Mouse (Mus musculus) heart, embryonic 13.5 days (tissue): ENCODE results near the gene Snrnp35. TPM values are rescaled to one million over a fixed set of nuclear protein-coding genes. Genes with fewer than 3 reads are reported as not detected.
"Not testable (repeated sequence)": the region's sequence is repeated elsewhere in the genome, so short reads cannot be mapped to it uniquely, and the experiment has no call there.

Source experiments
- ATAC-seq: fragments of 200-750 bp; cut with Nextera tagmentation; 2 replicates; pipeline ENCODE4 v1.8.0; 2017; ENCODE audit warnings: moderate TSS enrichment; ENCODE audit not compliant: insufficient number of reproducible peaks, low FRiP score, low TSS enrichment; ENCODE audit errors: extremely low read depth
- H3K27ac ChIP-seq: fragments of 300-500 bp; sonication (generic); replicated peaks from 2 replicates; pipeline ENCODE4 v1.5.1; 2015; ENCODE audit warnings: moderate library complexity, mild to moderate bottlenecking, inconsistent platforms
- H3K27me3 ChIP-seq: fragments of 300-500 bp; sonication (generic); replicated peaks from 2 replicates; pipeline ENCODE4 v1.6.1; 2015; ENCODE audit warnings: mild to moderate bottlenecking, inconsistent platforms
- H3K36me3 ChIP-seq: fragments of 300-500 bp; sonication (generic); 2 replicates; pipeline ENCODE4 v1.6.1; 2015; ENCODE audit warnings: mild to moderate bottlenecking, inconsistent platforms
- H3K4me1 ChIP-seq: fragments of 300-500 bp; sonication (generic); 2 replicates; pipeline ENCODE4 v1.6.1; 2015; ENCODE audit warnings: inconsistent platforms
- H3K4me2 ChIP-seq: fragments of 300-500 bp; sonication (generic); 2 replicates; pipeline ENCODE4 v1.6.1; 2015; ENCODE audit warnings: inconsistent platforms, mild to moderate bottlenecking, moderate library complexity
- H3K4me3 ChIP-seq: fragments of 300-500 bp; sonication (generic); 2 replicates; pipeline ENCODE4 v1.5.1; 2015; ENCODE audit warnings: moderate library complexity, mild to moderate bottlenecking, inconsistent platforms
- H3K9ac ChIP-seq: fragments of 300-500 bp; sonication (generic); 2 replicates; pipeline ENCODE4 v1.6.1; 2015; ENCODE audit warnings: inconsistent platforms, mild to moderate bottlenecking, moderate library complexity
- H3K9me3 ChIP-seq: fragments of 300-500 bp; sonication (generic); 2 replicates; pipeline ENCODE4 v1.6.1; 2016; ENCODE audit warnings: inconsistent platforms
- WGBS: fragments of 180-500 bp; shearing (Covaris S2); methylation state at CpG from one replicate; pipeline ENCODE4 v1.1.7; 2015; ENCODE audit warnings: mixed read lengths; 5-methylcytosine and 5-hydroxymethylcytosine counted together
- polyA plus RNA-seq: library from polyadenylated mRNA; unstranded; fragments of >200 nt; fragmentation: Nextera tagmentation; extraction: Ambion mirVana; gene quantifications from 2 replicates; pipeline ENCODE4 v1.2.1, GENCODE M21; 2015

Gene Snrnp35
- polyA plus RNA-seq, 1 experiment from 2014 or later, result 22.9 TPM

DNA sequence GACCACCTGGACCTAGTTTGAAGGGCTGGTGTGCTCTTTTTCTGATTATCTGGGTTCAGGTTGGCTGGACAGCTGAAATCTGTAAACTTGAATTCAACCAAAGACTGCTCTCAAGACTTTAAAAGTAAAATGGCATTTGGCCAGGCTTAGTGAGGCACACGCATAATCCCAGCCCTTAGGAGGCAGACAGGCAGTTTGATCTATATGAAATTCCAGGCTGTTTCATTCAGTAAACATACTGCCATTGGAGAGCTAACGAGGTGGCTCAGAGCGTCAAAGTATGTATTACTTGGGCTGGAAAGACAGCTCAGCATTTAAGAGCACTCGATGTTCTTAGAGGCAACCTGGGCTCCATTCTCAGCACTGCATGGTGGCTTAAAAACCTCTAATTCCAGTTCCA is 8.8 kb downstream of the Snrnp35 start:
- Histone ChIP-seq H3K4me2 (no peak overlapping the region), H3K27me3 (no peaks in the 10 kb centered on the region), H3K36me3 (peaks cover 84% of the 10 kb centered on the region), H3K4me3 (no peak overlapping the region), H3K9ac (no peak overlapping the region), H3K27ac (no peak overlapping the region), H3K4me1 (no peaks in the 10 kb centered on the region), H3K9me3 (no peaks in the 10 kb centered on the region)
- WGBS, result 84% methylated on average over 4 of the region's 4 CpGs
- no peak for ATAC-seq

DNA sequence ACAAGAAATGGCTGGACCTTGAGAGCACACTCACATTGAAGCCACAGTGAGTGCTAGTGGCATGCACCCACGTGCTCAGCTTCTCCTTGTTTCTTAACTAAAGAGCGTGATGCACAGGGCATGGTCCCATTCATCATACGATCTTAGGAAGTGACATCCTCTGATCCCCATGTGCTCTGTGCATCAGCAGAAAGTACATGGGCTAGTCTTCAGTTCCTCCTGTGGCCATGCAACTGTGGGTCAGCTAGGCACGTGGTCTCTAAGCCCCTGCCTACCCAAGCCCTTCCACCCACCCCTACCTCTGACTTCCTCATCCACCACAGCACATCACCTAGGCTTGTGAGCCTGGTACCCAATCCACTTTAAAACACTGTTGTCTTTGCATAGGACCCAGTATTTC is 9.7 kb downstream of the Snrnp35 start:
- Histone ChIP-seq H3K9me3 (no peaks in the 10 kb centered on the region), H3K27me3 (no peaks in the 10 kb centered on the region), H3K36me3 (peaks cover 88% of the 10 kb centered on the region), H3K4me3 (no peak overlapping the region), H3K27ac (no peak overlapping the region), H3K9ac (no peak overlapping the region), H3K4me2 (no peak overlapping the region), H3K4me1 (peaks cover 3% of the 10 kb centered on the region; the same call in 1 of the 2 replicates)
- ATAC-seq, result no peak
- WGBS, result 85% methylated on average over 4 of the region's 4 CpGs

DNA sequence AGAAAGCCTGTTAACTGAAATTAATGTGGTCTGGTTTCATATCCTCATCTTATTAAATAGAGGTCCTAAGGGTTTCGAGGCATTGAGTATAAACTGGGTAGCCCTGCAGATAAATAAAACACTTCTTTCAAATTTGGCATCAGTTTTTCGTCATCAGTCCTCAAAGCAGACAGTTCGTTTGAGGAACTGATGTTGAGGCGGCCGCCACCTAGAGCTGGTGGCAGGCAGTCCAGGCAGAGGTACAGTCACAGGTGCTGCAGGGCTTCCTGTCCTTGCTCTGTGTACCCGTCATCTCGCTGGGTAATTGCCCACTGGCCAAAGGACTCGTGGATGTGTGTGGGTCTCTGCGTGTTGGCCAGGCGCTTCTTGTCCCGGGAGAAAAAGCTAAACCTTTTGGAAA is 10.5 kb downstream of the Snrnp35 start:
- H3K27ac ChIP-seq, result no peak overlapping the region
- H3K27me3 ChIP-seq, result no peaks in the 10 kb centered on the region
- no peaks in the 10 kb centered on the region for H3K9me3 ChIP-seq
- H3K4me2 ChIP-seq, result no peak overlapping the region
- no peak overlapping the region for H3K4me3 ChIP-seq
- no peak overlapping the region for H3K9ac ChIP-seq
- 79% methylated on average over 11 of the region's 11 CpGs for WGBS
- peaks cover 11% of the 10 kb centered on the region for H3K4me1 ChIP-seq
- H3K36me3 ChIP-seq, result peaks cover 86% of the 10 kb centered on the region
- no peak for ATAC-seq

DNA sequence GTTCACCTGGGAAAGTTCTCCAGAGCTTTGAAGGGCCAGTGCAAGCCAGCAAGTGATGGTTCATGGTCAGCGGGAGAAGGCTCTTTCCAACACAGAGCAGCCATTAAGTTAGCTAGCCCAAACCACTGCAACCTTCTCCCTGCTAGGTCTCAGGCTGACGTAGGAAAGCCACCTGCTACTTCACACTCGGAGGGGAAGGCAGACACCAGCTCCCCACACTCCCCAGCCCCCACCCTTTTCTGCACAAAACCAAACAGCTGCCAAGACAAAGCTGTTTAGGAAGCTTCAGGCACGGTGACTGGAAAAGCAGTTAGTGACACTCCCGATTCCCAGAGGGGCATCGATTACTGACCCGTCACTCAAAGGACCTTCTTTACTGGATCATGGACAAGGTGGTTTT is 12.6 kb downstream of the Snrnp35 start:
- H3K36me3 ChIP-seq, result peaks cover 89% of the 10 kb centered on the region
- H3K4me1 ChIP-seq, result peaks cover 22% of the 10 kb centered on the region
- H3K9me3 ChIP-seq, result no peaks in the 10 kb centered on the region
- WGBS, result 68% methylated on average over 7 of the region's 7 CpGs
- no peak overlapping the region for H3K4me3 ChIP-seq
- H3K9ac ChIP-seq, result no peak overlapping the region
- H3K27me3 ChIP-seq, result no peaks in the 10 kb centered on the region
- H3K27ac ChIP-seq, result no peak overlapping the region
- no peak overlapping the region for H3K4me2 ChIP-seq
- ATAC-seq, result no peak

DNA sequence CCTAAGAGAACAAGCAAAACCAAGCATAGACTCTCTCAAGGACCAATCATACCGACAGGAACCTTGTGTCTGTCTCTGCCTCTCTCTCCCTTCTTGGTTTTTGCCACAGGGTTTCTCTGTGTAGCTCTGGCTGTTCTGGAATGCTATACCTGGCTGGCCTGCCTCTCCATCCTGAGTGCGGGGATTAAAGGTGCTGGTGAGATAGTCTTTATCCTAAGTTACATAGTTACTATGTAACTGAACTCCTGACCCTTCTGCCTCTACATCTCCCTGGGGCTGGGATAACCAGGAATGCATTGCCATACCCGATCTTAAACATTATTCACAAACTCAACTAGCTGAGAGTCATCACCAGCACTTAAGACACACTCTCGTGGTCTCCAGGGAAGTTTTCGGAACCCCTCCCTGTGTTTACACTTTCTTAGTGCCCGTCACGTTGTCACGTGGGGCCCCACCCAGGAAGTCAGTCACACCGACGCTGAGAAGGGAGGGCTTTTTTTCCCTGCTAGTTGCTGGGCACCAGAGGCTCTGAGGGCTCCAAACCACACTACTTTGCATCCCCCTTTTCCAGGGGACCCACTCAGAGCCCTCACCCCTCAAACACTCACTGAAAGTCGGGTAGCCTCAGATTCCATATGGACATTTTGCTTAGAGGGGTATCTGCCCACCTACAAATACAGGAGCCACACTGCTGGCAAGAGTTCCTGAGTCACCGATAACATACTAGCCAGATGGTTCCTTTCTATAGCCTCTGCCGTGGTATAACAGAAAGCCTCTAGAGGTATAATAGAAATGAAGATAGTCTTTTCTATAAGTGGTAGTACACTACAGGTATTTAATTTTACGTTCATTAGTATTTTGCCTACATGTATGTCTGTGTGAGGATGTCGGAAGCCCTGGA is 13.9 kb downstream of the Snrnp35 start:
- Histone ChIP-seq H3K9ac (no peak overlapping the region), H3K9me3 (no peaks in the 10 kb centered on the region), H3K4me2 (no peak overlapping the region), H3K4me3 (no peak overlapping the region), H3K27me3 (no peaks in the 10 kb centered on the region), H3K27ac (no peak overlapping the region; the same call in 1 of the 2 replicates), H3K4me1 (peaks cover 22% of the 10 kb centered on the region), H3K36me3 (peaks cover 89% of the 10 kb centered on the region)
- WGBS, result 67% methylated on average over 15 of the region's 15 CpGs
- no peak for ATAC-seq

DNA sequence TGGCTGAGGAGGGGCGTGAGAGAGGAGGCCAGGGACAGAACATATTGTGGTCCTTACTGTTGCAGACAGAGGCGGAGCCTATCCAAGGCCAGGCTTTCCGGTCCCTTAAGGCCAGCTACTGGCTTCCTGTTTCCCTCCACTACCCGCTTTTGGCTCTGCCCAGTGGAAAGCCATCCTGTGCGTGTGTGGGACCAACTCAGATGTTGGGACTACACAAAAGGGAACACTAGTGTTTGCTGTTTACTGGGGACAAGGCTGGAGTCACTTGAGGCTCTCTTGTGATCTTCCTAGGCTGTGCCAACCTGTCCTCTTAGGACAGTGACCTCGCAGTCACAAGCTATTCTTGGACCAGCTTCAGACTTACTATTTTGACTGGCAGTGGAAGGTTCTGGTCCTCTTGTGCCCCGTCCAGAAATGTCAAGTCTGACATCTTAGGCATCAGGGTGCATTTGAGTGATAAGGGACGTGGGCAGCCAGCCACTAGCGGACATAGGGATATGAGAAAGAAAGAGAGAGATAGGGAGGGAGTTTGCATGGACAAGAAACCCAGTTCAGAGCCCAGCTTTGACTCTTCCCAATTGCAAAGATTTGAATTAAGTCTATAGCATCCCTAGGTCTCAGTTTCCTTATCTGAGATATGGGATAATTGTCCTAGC is 15.4 kb downstream of the Snrnp35 start:
- Histone ChIP-seq H3K4me2 (0 out of 2 replicates have a peak overlapping the region, but pooled peaks have one; percentile 24), H3K4me1 (peaks cover 22% of the 10 kb centered on the region), H3K27ac (peak overlapping the region; percentile 56), H3K4me3 (no peak overlapping the region), H3K9ac (0 out of 2 replicates have a peak overlapping the region, but pooled peaks have one; percentile 28), H3K9me3 (no peaks in the 10 kb centered on the region), H3K27me3 (no peaks in the 10 kb centered on the region), H3K36me3 (peaks cover 89% of the 10 kb centered on the region)
- no peak for ATAC-seq
- 39% methylated on average over 9 of the region's 9 CpGs for WGBS

DNA sequence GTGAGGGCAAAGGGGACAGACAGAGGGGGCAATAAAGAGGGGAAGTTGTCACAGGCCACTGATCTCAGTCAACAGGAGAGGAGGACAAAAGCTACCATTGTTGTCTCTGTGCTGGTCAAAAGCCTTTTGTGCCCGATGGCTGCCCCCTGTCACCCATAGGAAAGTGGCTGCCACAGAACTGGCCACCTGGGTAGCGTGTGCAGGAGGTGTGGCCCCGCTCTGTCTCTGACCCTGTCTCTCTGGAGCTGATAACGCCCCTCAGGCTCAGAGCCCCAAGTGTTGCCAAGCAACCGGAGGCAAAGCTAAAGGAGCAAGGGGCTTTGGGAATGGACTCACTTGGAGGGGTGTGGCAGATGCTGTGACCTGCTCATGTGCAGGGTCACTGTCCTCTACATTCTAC is 16.1 kb downstream of the Snrnp35 start:
- H3K4me2 ChIP-seq, result no peak overlapping the region
- H3K9ac ChIP-seq, result peak overlapping the region; percentile 13; the same call in 1 of the 2 replicates
- peaks cover 22% of the 10 kb centered on the region for H3K4me1 ChIP-seq
- no peaks in the 10 kb centered on the region for H3K27me3 ChIP-seq
- ATAC-seq, result no peak
- no peaks in the 10 kb centered on the region for H3K9me3 ChIP-seq
- peaks cover 89% of the 10 kb centered on the region for H3K36me3 ChIP-seq
- WGBS, result 31% methylated on average over 5 of the region's 5 CpGs
- peak overlapping the region; percentile 56 for H3K27ac ChIP-seq
- no peak overlapping the region for H3K4me3 ChIP-seq

DNA sequence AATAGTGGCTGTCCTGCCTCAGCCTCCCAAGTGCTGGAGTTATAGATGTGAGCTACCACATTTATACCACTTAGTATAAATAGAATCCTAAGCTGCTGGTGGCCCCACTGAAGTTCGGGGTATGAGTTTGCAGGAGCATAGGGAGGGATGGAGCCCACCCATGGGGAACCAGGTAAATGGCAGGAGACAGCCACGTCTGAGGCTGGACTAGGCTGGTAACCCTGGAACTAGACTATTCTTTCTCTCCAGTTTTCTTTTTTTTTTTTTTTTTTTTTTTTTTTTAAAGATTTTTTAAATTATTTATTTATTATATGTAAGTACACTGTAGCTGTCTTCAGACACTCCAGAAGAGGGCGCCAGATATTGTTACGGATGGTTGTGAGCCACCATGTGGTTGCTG is 17.1 kb downstream of the Snrnp35 start:
- H3K36me3 ChIP-seq, result peaks cover 88% of the 10 kb centered on the region
- not testable (repeated sequence) for H3K9ac ChIP-seq, H3K4me3 ChIP-seq, H3K27ac ChIP-seq, H3K9me3 ChIP-seq, ATAC-seq, H3K27me3 ChIP-seq, H3K4me2 ChIP-seq
- WGBS, result 64% methylated on average over 4 of the region's 4 CpGs
- H3K4me1 ChIP-seq, result peaks cover 22% of the 10 kb centered on the region

DNA sequence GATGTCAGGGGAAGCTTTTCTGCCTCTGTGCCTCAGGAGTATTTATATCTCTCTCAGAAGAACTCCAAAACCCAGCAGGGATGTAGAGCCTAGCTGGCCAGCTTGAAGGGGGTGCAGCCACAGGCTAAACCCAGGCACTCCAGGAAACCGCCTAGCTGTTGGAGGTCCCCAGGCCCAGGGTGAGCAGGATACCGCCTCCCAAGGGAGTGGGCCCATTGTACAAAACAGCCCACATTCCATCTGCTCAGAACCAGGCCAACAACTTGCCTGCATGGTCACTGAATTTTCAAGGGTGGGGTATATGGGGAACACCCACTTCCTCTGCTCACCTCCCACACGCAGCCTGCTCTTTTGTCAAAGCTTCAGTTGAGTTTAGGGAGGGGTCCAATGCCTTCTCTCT is 17.6 kb downstream of the Snrnp35 start:
- WGBS, result 89% methylated on average over 3 of the region's 3 CpGs
- H3K27me3 ChIP-seq, result no peaks in the 10 kb centered on the region
- H3K36me3 ChIP-seq, result peaks cover 88% of the 10 kb centered on the region
- no peak for ATAC-seq
- no peak overlapping the region for H3K9ac ChIP-seq
- no peaks in the 10 kb centered on the region for H3K9me3 ChIP-seq
- peaks cover 22% of the 10 kb centered on the region for H3K4me1 ChIP-seq
- H3K27ac ChIP-seq, result no peak overlapping the region
- no peak overlapping the region for H3K4me2 ChIP-seq
- no peak overlapping the region for H3K4me3 ChIP-seq

DNA sequence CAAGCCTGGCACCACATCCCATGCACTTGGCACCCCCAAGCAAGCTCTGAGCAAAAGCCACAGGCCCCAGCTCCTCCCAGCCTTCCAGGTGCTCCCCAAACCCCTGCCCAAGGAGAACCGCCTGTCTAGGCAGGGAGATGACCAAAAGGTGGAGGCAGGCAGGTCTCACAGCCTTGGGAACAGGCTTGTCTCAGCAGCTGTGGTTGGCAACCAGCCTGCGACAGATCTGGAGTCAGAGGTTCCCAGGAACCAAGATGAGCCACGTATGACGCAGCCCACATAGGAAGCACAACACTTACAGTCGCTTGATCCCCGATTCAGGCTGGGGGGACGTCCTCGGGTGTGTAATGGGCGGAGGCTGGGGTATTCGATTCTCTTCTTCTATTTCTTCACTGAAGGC is 18.6 kb downstream of the Snrnp35 start:
- no peak overlapping the region for H3K9ac ChIP-seq
- H3K9me3 ChIP-seq, result no peaks in the 10 kb centered on the region
- no peak overlapping the region for H3K4me3 ChIP-seq
- no peak overlapping the region for H3K27ac ChIP-seq
- 90% methylated on average over 10 of the region's 10 CpGs for WGBS
- H3K36me3 ChIP-seq, result peaks cover 82% of the 10 kb centered on the region
- H3K4me2 ChIP-seq, result no peak overlapping the region
- no peaks in the 10 kb centered on the region for H3K27me3 ChIP-seq
- no peak for ATAC-seq
- H3K4me1 ChIP-seq, result peaks cover 22% of the 10 kb centered on the region

DNA sequence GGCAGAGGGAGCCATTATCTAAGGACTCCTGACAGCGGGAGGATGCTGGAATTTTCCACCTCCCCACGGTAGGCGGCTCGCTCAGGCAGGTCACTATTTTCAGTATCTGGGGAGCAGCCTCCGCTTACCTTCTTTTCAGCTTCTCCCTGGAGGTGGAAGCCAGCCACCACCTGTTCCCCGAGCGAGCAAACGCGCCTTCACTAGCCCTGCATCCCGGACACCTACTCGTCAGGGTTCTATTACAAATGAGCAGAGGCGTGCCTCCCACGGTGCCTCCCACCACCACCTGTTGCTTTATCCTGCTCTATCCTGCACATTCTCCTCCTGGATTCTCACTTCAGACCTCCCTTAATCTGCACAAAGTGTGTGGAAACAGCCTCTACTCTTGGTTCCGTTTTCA is 20.8 kb downstream of the Snrnp35 start:
- H3K4me3 ChIP-seq, result no peak overlapping the region
- peaks cover 84% of the 10 kb centered on the region for H3K36me3 ChIP-seq
- H3K9me3 ChIP-seq, result no peaks in the 10 kb centered on the region
- H3K4me1 ChIP-seq, result peaks cover 11% of the 10 kb centered on the region
- WGBS, result 50% methylated on average over 14 of the region's 14 CpGs
- H3K4me2 ChIP-seq, result no peak overlapping the region
- no peak overlapping the region for H3K9ac ChIP-seq
- no peak for ATAC-seq
- no peak overlapping the region for H3K27ac ChIP-seq
- H3K27me3 ChIP-seq, result no peaks in the 10 kb centered on the region
